Mouse (Mus musculus) MN1 (cell line): ENCODE results near the gene Umps.
A peak's percentile ranks its signal among the peaks of the same experiment; 100 is the strongest.

Experiments used
- DNase-seq: peaks from one replicate; pipeline ENCODE4 v3.0.0-alpha.2; 2016; ENCODE audit warnings: low spot score

The Umps gene

GRCm38 (mm10) chr16:33966538-33967282, at the start of gene Umps:
Gene Umps (minus strand): TSS chr16:33967038.
- peak; percentile 86 for DNase-seq

- DNase-seq: no peak
Observed at GRCm38 (mm10) chr16:34011991-34012845, 45.4 kb upstream of the Umps start.

DNA sequence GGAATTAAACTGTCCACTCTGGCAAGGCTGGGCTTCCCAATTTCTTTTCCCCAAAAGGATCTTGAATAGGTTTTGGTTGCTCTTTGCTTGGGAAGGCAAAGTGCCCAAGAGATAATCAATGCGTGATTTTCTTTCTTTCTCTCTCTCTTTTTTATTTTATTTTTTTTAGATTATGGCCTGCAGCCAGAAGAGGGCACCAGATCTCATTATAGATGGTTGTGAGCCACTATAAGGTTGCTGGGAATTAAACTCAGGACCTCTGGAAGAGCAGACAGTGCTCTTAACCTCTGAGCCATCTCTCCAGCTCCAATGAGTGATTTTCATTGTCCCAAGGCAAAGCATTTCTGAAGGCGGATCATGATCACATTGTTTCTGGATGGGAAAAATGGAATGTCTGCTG, 42.7 kb upstream of the Umps start:
- no peak for DNase-seq

DNA sequence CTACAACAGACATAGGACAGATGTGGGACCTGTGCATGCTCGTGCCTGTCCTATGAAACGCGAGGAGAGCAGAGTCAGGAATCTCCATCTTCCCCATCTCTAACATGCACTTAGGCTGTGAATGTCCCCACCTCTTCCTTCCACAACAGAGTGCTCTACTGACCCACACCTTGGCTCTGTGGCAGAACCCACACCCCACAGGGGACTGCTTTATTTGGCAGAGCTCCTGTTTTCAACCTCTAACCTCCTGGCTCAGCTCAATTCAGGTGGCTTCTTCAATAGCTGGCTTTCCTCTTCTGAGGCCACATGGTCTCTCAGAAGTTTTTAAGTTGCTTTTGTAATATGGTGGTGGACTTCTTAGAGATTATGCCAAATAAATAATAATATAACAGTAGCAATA, 39.1 kb upstream of the Umps start:
- DNase-seq: no peak

DNA sequence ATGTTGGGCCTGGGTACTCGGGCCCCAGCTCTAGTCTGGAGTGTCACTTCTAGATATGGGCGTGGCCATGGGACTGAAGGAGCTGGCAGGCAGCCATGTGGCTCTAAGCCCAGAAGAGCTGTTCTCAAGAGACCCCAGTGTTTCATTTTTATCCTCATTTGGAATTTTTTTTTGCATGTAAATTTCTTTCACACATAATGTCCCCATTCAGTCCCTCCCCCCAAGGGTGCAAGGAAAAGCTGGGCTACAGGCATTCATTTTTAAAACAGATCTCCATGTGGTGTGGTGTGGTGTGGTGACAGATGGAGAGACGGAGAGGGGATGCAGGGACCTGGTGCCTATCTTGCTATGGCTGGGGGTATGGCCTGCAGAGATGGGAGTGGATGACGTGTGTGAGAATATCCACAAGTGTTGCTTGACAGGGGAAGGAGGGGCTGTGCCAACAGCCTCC, 37.3 kb upstream of the Umps start:
- peak; percentile 65 for DNase-seq

DNA sequence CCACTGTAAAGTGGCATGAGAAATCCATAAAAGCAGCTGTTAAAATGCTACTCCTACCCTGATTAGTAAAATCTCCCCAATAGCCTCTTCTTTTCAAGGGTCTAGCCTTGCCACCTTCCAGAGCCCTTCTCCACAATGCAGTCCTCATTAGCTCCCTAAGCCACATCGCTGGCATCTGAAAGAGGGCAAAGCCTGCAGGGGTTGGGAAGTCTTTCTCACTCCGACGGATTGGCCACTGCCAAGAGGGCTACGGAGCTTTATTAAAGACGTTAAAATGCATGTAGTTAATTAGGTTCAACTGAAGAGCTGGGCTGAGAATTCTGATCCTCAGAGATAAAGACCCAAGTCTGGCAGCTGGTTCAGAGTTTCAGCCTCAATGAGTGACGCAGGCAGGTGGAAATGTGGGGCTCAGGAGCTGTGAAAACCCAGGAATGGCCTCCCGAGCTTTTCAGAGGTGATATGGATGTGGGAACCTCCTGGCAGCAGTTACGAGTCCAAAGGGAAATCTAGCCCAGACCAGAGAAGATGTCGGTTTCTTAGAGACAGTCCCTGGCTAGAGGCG, 36.8 kb upstream of the Umps start:
- DNase-seq: no peak

DNA sequence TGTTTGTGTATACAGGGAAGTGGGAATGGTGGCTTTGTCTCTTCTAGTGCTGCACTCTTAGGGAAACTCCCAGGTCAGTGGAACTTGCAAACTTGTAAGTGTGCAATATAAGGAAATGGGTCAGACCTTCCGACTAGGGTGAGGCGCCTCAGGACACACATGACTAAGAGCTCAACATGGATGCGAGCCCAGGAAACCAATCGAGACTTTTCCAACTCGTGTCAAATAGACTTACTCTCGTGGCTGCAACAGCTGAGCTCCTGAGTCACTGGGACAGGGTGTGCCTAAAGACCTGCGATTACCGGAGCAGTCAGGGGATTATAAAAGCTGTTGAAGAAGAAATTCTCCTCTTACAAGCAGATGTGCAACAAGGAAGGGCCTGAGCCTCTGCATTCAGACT, 33.9 kb upstream of the Umps start:
- DNase-seq: no peak

- peak; percentile 35 for DNase-seq
Observed at GRCm38 (mm10) chr16:33999388-33999787, 32.5 kb upstream of the Umps start.

DNA sequence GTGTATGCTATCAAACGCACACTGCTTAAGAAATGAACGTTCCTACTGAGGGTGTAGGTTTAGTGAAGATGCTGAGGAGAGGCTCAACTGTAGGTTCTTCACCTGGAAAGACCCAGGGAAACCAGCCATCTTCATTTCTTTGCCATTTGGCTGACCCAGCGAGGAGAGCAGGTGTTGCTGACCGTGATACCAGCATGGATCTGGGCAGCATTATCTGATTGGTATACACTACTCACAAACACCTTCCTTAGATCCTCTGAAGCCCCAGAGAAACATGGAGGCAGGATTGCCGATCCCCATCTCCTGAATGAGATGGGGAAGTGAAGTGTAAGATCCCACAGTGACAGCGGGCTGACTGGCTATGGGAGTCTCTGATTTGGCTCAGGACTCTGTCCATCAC, 31.2 kb upstream of the Umps start:
- DNase-seq: no peak

- peak; percentile 64 for DNase-seq
Observed at GRCm38 (mm10) chr16:33996030-33996429, 29.2 kb upstream of the Umps start.

DNA sequence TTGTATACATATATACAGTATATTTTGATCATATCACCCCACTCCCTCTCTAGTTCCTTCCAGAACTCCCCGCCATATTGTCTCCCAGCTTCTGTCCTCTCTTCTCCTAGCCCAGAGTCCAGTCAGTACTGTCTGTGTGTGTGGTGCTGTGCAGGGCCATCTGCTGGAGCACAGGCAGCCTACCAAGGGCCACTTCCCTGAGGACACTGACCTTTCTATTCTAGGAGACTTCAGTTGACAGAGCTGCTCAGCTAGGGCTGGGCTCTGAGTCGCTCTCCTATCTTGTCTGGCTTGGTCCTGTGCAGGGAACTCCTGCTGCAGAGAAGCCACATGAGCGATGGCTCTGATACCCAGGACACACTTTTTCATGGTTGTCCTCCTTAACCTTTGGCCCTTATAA, 28.7 kb upstream of the Umps start:
- no peak for DNase-seq

DNA sequence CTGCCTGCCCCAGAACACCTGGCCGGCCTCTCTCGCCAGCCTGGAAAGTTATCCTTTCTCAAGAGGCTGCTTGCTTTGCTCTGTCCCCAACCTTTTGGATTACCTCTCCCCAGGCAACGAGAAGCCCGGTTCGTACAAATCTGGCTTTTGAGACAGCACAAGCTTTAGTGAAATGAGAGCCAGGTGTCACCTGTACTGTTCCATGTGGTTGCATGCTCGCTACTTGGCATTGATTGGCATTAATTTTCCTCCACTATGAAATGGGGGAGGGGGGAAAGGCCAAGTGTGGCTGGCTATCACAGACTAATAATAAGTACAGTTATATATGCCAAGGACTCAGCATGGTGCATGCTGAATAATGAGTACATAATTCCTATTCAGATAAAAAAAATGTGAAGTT, 27.5 kb upstream of the Umps start:
- no peak for DNase-seq

GRCm38 (mm10) chr16:33990712-33991111, 23.9 kb upstream of the Umps start:
- no peak for DNase-seq

GRCm38 (mm10) chr16:33989106-33989505, 22.3 kb upstream of the Umps start:
- DNase-seq: no peak

- DNase-seq: peak; percentile 42
Observed at GRCm38 (mm10) chr16:33988358-33989012, 21.6 kb upstream of the Umps start.

- DNase-seq: no peak
Observed at GRCm38 (mm10) chr16:33986993-33987392, 20.2 kb upstream of the Umps start.

DNA sequence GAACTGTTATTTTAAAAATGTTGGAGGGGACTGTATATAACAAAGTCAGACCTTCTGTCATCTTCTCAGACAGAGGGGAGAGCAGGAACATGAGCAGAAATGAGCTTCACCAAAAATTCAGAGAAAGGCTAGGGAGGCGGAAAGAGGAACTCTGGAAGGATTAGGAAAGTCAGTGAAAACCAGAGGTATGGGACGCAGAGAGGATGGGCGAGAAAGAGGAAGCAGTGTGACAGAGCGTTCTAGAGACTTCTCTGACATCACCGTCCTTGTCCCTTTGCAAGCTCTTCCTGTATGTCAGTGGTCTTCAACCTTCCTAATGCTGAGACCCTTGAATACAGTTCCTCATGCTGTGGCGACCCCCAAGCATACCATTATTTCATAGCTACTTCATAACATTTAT, 18.5 kb upstream of the Umps start:
- DNase-seq: no peak

DNA sequence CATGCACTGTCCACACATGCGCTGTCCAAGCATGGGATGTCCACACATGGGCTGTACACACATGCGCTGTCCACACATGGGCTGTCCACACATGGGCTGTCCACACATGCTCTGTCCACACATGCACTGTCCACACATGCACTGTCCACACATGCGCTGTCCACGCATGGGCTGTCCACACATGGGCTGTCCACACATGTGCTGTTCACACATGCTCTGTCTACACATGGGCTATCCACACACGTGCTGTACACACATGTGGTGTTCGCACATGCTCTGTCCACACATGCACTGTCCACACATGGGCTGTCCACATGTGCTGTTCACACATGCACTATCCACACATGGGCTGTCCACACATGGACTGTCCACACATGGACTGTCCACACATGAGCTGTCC, 16.9 kb upstream of the Umps start:
- no peak for DNase-seq

GRCm38 (mm10) chr16:33979855-33980254, 13.0 kb upstream of the Umps start:
- DNase-seq: no peak

DNA sequence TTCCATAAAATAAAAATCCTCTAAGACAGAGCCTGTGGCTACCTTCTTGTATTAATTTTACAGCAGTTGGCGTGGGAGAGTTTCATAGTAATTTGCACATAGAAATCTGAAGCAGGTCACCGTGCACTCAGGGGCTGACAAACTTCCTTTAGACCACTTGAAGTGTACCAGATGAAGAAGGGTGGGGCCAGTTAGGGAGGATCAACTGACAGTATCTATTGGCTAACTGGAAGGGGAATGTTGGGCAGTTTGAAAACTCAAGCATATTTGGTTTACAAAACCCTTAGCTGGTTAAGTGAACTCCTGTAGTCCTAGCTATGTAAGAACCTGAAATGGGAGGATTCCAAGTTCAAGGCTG, 424 bp upstream of the Umps start:
- DNase-seq: peak; percentile 13

DNA sequence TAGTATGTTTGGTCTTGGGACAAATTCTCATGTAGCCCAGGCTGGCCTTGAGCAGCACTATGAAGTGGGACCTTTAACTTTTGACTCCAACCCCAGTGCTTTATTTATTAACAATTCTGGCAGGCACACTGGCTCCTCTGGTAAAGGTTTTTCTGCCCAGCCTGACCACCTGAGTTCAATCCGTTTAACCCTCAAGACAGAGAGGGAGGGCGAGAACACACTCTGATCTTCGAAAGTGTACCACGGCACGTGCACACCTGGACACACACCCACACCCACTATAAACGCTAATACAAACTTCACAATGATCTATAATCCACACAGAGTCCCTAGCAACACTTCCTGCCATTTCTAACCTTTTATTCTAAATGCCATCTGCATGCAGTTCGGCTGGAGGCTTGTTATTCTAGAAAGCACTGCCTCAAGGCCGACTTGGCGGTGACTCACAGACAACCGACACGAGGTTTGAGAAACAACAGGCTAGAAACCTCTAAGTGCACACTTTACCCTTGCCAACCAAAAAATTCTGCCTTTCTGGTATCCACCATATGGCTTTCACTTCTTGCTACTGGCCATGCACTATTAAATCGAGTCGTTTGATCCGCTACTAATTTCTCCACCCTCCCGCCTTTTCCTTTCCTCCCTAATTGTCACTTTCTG, 830 bp downstream of the Umps start:
- DNase-seq: peak; percentile 54

- no peak for DNase-seq
Observed at GRCm38 (mm10) chr16:33963509-33963908, 3.3 kb downstream of the Umps start.
